Mouse (Mus musculus): ENCODE data around the gene Chmp4b.

- no peak for TF ChIP-seq POLR2A (IDR thresholded peaks at IDR 0.05; ENCODE audit: extremely low read depth, insufficient read depth, low read length)
- TF ChIP-seq CTCF (IDR thresholded peaks at IDR 0.05; ENCODE audit: extremely low read depth, insufficient read depth, low read length): no peak
Measured at GRCm38 (mm10) chr2:154731916-154732315, 80.4 kb downstream of the Chmp4b start.

All from cortical plate, adult 2 months (tissue).